Mouse (Mus musculus): ENCODE measurements around the gene Lrrc47. TPM values are rescaled to one million over a fixed set of nuclear protein-coding genes. Genes with fewer than 3 reads are reported as not detected.
A peak's percentile ranks its signal among the peaks of the same experiment; 100 is the strongest.

Gene Lrrc47
- polyA plus RNA-seq, 1 experiment, result 63.5 TPM

GRCm38 (mm10) chr4:153975768-153976167 lies 35.8 kb upstream of the Lrrc47 start:
- H3K4me1 ChIP-seq (ENCODE audit: control insufficient read depth, insufficient read depth, insufficient read length, low read length), result peaks cover 9% of the 10 kb centered on the region
- TF ChIP-seq POLR2A (IDR thresholded peaks at IDR 0.05; ENCODE audit: low read depth, low read length), result no peak
- TF ChIP-seq CTCF (IDR thresholded peaks at IDR 0.05; ENCODE audit: extremely low read depth, insufficient read length, insufficient replicate concordance, low read depth, low read length), result no peak
- peak overlapping the region; percentile 44 for H3K4me3 ChIP-seq (ENCODE audit: low read depth, low read length)
- peaks cover 20% of the 10 kb centered on the region for H3K36me3 ChIP-seq (ENCODE audit: control insufficient read depth, insufficient read depth, low read length)
- H3K27ac ChIP-seq (ENCODE audit: insufficient read depth, low read depth, low read length), result no peak overlapping the region
- WGBS, result 38% methylated on average over 6 of the region's 6 CpGs
- no peaks in the 10 kb centered on the region for H3K27me3 ChIP-seq (ENCODE audit: control insufficient read depth, insufficient read depth, low read length)

DNA sequence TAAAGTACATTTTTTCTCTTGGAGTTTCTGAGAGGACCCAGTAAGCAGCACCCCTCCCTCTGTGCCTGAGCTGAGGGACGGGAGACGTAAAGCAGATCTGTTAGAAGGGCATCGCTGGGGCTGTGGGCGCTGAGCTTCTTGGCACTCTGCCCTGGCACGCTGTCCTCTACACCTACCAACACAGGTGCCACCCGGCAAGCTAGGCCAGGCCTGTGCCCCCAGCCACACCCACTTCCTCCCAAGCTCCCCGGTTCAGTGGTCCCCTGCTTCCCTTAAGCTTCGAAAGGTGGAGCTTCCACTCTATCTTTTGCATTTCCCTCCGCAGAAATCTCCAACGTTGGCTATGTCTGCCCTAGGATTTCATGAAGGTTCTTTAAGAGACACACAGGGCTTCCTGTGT lies 32.3 kb upstream of the Lrrc47 start:
- no peak overlapping the region for H3K4me3 ChIP-seq (ENCODE audit: low read depth, low read length)
- H3K4me1 ChIP-seq (ENCODE audit: control insufficient read depth, insufficient read depth, insufficient read length, low read length), result peaks cover 5% of the 10 kb centered on the region
- 72% methylated on average over 10 of the region's 10 CpGs for WGBS
- peaks cover 36% of the 10 kb centered on the region for H3K36me3 ChIP-seq (ENCODE audit: control insufficient read depth, insufficient read depth, low read length)
- TF ChIP-seq POLR2A (IDR thresholded peaks at IDR 0.05; ENCODE audit: low read depth, low read length) (no peak), CTCF (IDR thresholded peaks at IDR 0.05; ENCODE audit: extremely low read depth, insufficient read length, insufficient replicate concordance, low read depth, low read length) (no peak)
- H3K27me3 ChIP-seq (ENCODE audit: control insufficient read depth, insufficient read depth, low read length), result no peaks in the 10 kb centered on the region
- no peak overlapping the region for H3K27ac ChIP-seq (ENCODE audit: insufficient read depth, low read depth, low read length)

- TF ChIP-seq CTCF (IDR thresholded peaks at IDR 0.05; ENCODE audit: extremely low read depth, insufficient read length, insufficient replicate concordance, low read depth, low read length) (no peak), POLR2A (IDR thresholded peaks at IDR 0.05; ENCODE audit: low read depth, low read length) (no peak)
- Histone ChIP-seq H3K36me3 (ENCODE audit: control insufficient read depth, insufficient read depth, low read length) (peaks cover 47% of the 10 kb centered on the region), H3K4me3 (ENCODE audit: low read depth, low read length) (no peak overlapping the region), H3K27ac (ENCODE audit: insufficient read depth, low read depth, low read length) (no peak overlapping the region), H3K4me1 (ENCODE audit: control insufficient read depth, insufficient read depth, insufficient read length, low read length) (peaks cover 5% of the 10 kb centered on the region; the same call in 1 of the 2 replicates), H3K27me3 (ENCODE audit: control insufficient read depth, insufficient read depth, low read length) (no peaks in the 10 kb centered on the region)
- 93% methylated on average over 11 of the region's 11 CpGs for WGBS
Measured at GRCm38 (mm10) chr4:153980470-153980869, 31.1 kb upstream of the Lrrc47 start.

DNA sequence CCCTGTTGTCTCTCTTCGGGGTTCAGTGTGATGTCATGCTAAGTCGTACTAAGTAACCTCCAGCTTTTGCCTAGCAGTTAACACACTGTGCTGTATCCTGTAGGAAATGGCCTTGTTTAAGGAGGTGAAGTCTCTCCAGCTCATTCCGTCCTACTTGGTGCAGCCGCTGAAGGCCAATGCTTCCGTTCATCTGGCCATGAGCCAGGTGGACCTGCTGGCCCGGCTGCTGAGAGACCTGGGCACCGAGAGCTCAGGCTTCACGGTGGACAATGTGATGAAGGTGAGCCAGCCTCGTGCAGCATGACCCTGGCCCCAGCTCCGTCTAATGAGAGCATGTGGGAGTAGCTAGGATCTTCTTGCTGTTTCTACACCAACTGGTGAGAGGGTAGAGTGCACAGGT lies 18.8 kb upstream of the Lrrc47 start:
- Histone ChIP-seq H3K36me3 (ENCODE audit: control insufficient read depth, insufficient read depth, low read length) (peaks cover 78% of the 10 kb centered on the region), H3K27me3 (ENCODE audit: control insufficient read depth, insufficient read depth, low read length) (no peaks in the 10 kb centered on the region), H3K27ac (ENCODE audit: insufficient read depth, low read depth, low read length) (no peak overlapping the region), H3K4me3 (ENCODE audit: low read depth, low read length) (no peak overlapping the region), H3K4me1 (ENCODE audit: control insufficient read depth, insufficient read depth, insufficient read length, low read length) (no peaks in the 10 kb centered on the region)
- WGBS, result 87% methylated on average over 10 of the region's 10 CpGs
- TF ChIP-seq CTCF (IDR thresholded peaks at IDR 0.05; ENCODE audit: extremely low read depth, insufficient read length, insufficient replicate concordance, low read depth, low read length) (no peak), POLR2A (IDR thresholded peaks at IDR 0.05; ENCODE audit: low read depth, low read length) (no peak)

- WGBS, result 91% methylated on average over 8 of the region's 8 CpGs
- H3K27me3 ChIP-seq (ENCODE audit: control insufficient read depth, insufficient read depth, low read length), result no peaks in the 10 kb centered on the region
- TF ChIP-seq CTCF (IDR thresholded peaks at IDR 0.05; ENCODE audit: extremely low read depth, insufficient read length, insufficient replicate concordance, low read depth, low read length), result no peak
- no peak for TF ChIP-seq POLR2A (IDR thresholded peaks at IDR 0.05; ENCODE audit: low read depth, low read length)
- H3K27ac ChIP-seq (ENCODE audit: insufficient read depth, low read depth, low read length), result no peak overlapping the region
- H3K36me3 ChIP-seq (ENCODE audit: control insufficient read depth, insufficient read depth, low read length), result peaks cover 74% of the 10 kb centered on the region
- no peak overlapping the region for H3K4me3 ChIP-seq (ENCODE audit: low read depth, low read length)
- H3K4me1 ChIP-seq (ENCODE audit: control insufficient read depth, insufficient read depth, insufficient read length, low read length), result no peaks in the 10 kb centered on the region
Measured at GRCm38 (mm10) chr4:153993505-153993904, 18.0 kb upstream of the Lrrc47 start.

GRCm38 (mm10) chr4:154005488-154005887 lies 6.0 kb upstream of the Lrrc47 start:
- Histone ChIP-seq H3K4me3 (ENCODE audit: low read depth, low read length) (no peak overlapping the region), H3K4me1 (ENCODE audit: control insufficient read depth, insufficient read depth, insufficient read length, low read length) (no peaks in the 10 kb centered on the region), H3K27me3 (ENCODE audit: control insufficient read depth, insufficient read depth, low read length) (no peaks in the 10 kb centered on the region), H3K27ac (ENCODE audit: insufficient read depth, low read depth, low read length) (no peak overlapping the region), H3K36me3 (ENCODE audit: control insufficient read depth, insufficient read depth, low read length) (peaks cover 10% of the 10 kb centered on the region; the same call in 1 of the 2 replicates)
- 90% methylated on average over 5 of the region's 5 CpGs for WGBS
- TF ChIP-seq CTCF (IDR thresholded peaks at IDR 0.05; ENCODE audit: extremely low read depth, insufficient read length, insufficient replicate concordance, low read depth, low read length) (no peak), POLR2A (IDR thresholded peaks at IDR 0.05; ENCODE audit: low read depth, low read length) (no peak)

GRCm38 (mm10) chr4:154006264-154006663 lies 5.3 kb upstream of the Lrrc47 start:
- Histone ChIP-seq H3K4me1 (ENCODE audit: control insufficient read depth, insufficient read depth, insufficient read length, low read length) (no peaks in the 10 kb centered on the region), H3K4me3 (ENCODE audit: low read depth, low read length) (no peak overlapping the region), H3K27me3 (ENCODE audit: control insufficient read depth, insufficient read depth, low read length) (no peaks in the 10 kb centered on the region), H3K27ac (ENCODE audit: insufficient read depth, low read depth, low read length) (no peak overlapping the region), H3K36me3 (ENCODE audit: control insufficient read depth, insufficient read depth, low read length) (peaks cover 10% of the 10 kb centered on the region; the same call in 1 of the 2 replicates)
- TF ChIP-seq POLR2A (IDR thresholded peaks at IDR 0.05; ENCODE audit: low read depth, low read length), result no peak
- TF ChIP-seq CTCF (IDR thresholded peaks at IDR 0.05; ENCODE audit: extremely low read depth, insufficient read length, insufficient replicate concordance, low read depth, low read length), result no peak
- WGBS, result 91% methylated on average over 6 of the region's 6 CpGs
